Comparison of ENCODE assay signal across 26 mouse cellular contexts in genomic region chr12:54456731-54457130, GRCm38 (mm10).
"Had no signal": no experiment of that assay in that cellular context is flagged by ENCODE, and none has a peak within 500 bp of the region (broad histone marks: within the 10 kb centered on the region; RNA-seq: fewer than 3 reads in every experiment).

No protein-coding gene starts in this region.

- H3K4me3 ChIP-seq: heart, embryonic 10.5 days; heart, embryonic 13.5 days; heart, embryonic 15.5 days; hindbrain, embryonic 13.5 days; hindbrain, embryonic 15.5 days; kidney, embryonic 15.5 days; limb, embryonic 13.5 days; limb, embryonic 15.5 days; liver, embryonic 12.5 days had no signal

- H3K27ac ChIP-seq: heart, embryonic 10.5 days; heart, embryonic 13.5 days; heart, embryonic 15.5 days; hindbrain, embryonic 13.5 days; hindbrain, embryonic 15.5 days; hindbrain, postnatal 0 days; kidney, embryonic 15.5 days; kidney, postnatal 0 days; limb, embryonic 13.5 days; limb, embryonic 15.5 days; liver, embryonic 12.5 days; liver, embryonic 14.5 days had no signal

- DNase-seq: gastrocnemius, postnatal 14 days; gastrocnemius, postnatal 36 days; heart, adult 18-20 months; heart, postnatal 14 days; heart, postnatal 36 days; kidney, adult 11 months; kidney, adult 2 months; kidney, adult 9 months; kidney, postnatal 14 days; kidney, postnatal 36 days; layer of hippocampus, adult 9-11 months; layer of hippocampus, postnatal 36 days; left cerebral cortex, postnatal 4 days; lung, adult 18-20 months had no signal

- H3K27me3 ChIP-seq: heart, embryonic 13.5 days; heart, embryonic 15.5 days; hindbrain, embryonic 13.5 days; hindbrain, embryonic 15.5 days; kidney, embryonic 15.5 days; limb, embryonic 13.5 days; limb, embryonic 15.5 days; liver, embryonic 12.5 days had no signal

- H3K4me1 ChIP-seq: hindbrain, embryonic 13.5 days; hindbrain, embryonic 15.5 days had no signal
